Mouse (Mus musculus) heart, postnatal 0 days (tissue): ENCODE data around the gene Pik3ap1.

Source experiments
- CTCF ChIP-seq: IDR thresholded peaks from 2 replicates; pipeline ENCODE4 v1.5.1; 2016; ENCODE audit warnings: antibody characterized with exemption, control low read depth, low read depth
- EP300 ChIP-seq: IDR thresholded peaks from 2 replicates; pipeline ENCODE4 v1.6.1; 2016; ENCODE audit warnings: antibody characterized with exemption, low read depth

DNA sequence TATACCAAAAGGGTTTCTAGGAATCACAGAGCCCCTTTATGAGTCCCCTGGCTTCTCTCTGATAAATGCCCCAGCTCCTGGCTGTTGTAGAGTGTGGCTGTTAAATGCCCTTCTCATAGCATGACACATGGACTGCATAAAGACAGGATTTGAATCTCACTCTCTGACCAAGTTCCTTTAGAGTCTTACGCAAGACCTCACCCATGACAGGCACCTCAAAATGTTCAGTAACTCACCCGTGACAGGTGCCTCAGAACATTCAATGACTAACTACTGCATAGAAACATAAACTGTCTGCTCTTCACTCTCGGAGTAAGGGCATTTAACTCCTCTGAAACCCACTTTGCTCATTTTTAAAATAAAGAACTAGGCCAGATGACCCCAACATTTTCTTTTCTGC lies 20.4 kb downstream of the Pik3ap1 start:
- TF ChIP-seq CTCF = no peak
- no peak for TF ChIP-seq EP300
